Mouse (Mus musculus): ENCODE results near the gene Dlec1. TPM values are rescaled to one million over a fixed set of nuclear protein-coding genes. Genes with fewer than 3 reads are reported as not detected.
A peak's percentile ranks its signal among the peaks of the same experiment; 100 is the strongest.

Dlec1 gene
- polyA plus RNA-seq, 1 experiment from 2014 or later: 6.6 TPM

DNA sequence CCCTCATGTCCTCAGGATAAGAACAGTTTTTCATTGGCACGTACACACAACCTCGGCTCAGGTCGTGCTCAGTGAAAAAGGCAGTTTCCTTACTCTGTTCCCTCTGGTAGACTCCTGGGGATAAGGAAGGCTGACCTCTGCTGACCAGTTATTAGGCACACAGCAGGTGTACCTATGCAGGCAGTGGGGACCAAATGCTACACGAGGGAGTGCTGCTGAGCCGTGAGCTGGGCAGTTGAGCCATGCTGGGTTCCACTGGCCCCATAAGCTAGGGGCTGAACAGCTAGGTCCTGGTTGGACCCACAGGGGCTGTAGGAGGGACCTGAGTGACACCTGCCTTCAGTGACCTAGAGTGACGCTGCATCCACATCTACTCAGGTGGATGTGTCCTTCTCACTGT lies 43.4 kb downstream of the Dlec1 start:
- Histone ChIP-seq H3K4me3 (replicated peaks; ENCODE audit: low read depth, low read length) (no peak overlapping the region), H3K9ac (ENCODE audit: low read depth, low read length) (no peak overlapping the region), H3K4me1 (replicated peaks; ENCODE audit: insufficient read depth, low read length) (no peaks in the 10 kb centered on the region), H3K27ac (no peak overlapping the region), H3K4me2 (ENCODE audit: low read length) (no peak overlapping the region), H3K27me3 (ENCODE audit: insufficient read depth, low read length) (no peaks in the 10 kb centered on the region), H3K36me3 (ENCODE audit: insufficient read depth, low read length) (no peaks in the 10 kb centered on the region), H3K9me3 (replicated peaks; ENCODE audit: low read length) (no peaks in the 10 kb centered on the region)
- 61% methylated on average over 6 of the region's 6 CpGs for WGBS
- DNase-seq (ENCODE audit: low spot score): no peak
- ATAC-seq (replicated peaks; ENCODE audit: low FRiP score, low read depth): no peak
- no peak for TF ChIP-seq CTCF (IDR thresholded peaks at IDR 0.05; ENCODE audit: low read depth)

DNA sequence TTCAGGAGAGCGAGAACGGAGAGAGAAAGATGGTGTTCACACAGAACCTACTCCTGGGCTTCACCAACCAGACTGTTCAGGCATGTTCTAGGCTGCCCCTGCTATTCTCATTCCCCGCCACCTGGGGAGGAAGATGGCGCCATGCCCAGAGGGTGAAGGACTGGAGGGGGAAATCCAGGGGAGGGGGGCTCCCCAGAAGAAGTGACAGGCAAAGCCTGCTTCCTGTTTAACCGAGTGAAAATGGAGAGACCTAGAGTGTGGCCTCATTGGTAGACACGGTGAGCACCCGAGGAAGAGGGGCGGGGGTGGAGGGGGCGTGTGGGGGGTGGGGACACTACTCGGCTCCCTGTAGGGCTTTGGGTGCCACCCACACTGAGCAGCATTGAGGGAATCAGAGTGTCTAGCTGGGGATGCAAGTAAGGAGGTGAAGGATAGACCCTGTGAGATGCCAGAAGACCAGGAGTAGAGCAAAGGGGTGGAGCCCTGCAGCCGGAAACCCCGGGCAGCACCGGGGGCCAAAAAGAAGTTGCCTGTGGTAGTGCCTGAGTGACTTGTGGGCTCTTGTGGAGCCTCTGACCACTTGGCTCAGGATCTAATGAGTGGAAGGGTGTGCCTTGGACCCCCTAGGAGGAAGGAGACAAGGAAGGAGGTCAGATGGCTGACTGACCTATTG lies 44.0 kb downstream of the Dlec1 start:
- ATAC-seq (replicated peaks; ENCODE audit: low FRiP score, low read depth): no peak; the same call in 1 of the 2 replicates

DNA sequence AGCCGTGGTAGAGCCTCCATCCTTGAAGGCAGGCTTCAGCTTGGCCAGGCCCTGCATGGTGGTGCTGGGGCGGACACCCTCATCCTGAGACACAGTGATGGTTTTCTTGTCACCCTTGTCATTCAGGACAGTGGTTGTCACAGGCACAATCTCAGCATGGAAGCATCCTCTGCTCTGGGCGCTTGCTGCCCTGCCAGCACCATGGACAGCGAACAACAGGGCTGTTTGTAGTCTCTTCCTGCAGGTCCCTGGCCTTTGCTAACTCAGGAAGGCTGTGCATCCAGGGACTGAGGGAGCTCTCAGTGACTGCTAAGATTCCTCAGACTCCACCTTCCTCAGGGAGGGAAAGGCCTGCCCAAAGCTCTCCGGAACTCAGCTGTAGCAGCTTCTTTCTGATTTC lies 47.3 kb downstream of the Dlec1 start:
- Histone ChIP-seq H3K4me2 (ENCODE audit: low read length) (no peak overlapping the region), H3K9me3 (replicated peaks; ENCODE audit: low read length) (no peaks in the 10 kb centered on the region), H3K27ac (no peak overlapping the region), H3K36me3 (ENCODE audit: insufficient read depth, low read length) (no peaks in the 10 kb centered on the region), H3K4me1 (replicated peaks; ENCODE audit: insufficient read depth, low read length) (no peaks in the 10 kb centered on the region), H3K27me3 (ENCODE audit: insufficient read depth, low read length) (no peaks in the 10 kb centered on the region), H3K4me3 (replicated peaks; ENCODE audit: low read depth, low read length) (no peak overlapping the region), H3K9ac (ENCODE audit: low read depth, low read length) (no peak overlapping the region)
- DNase-seq (ENCODE audit: low spot score): peak; percentile 82
- WGBS: 26% methylated on average over 5 of the region's 5 CpGs
- ATAC-seq (replicated peaks; ENCODE audit: low FRiP score, low read depth): no peak
- no peak for TF ChIP-seq CTCF (IDR thresholded peaks at IDR 0.05; ENCODE audit: low read depth)

More for the DNA sequence above, 44.0 kb downstream of the Dlec1 start:
- no peak for DNase-seq (ENCODE audit: low spot score)
- H3K36me3 ChIP-seq (ENCODE audit: insufficient read depth, low read length): no peaks in the 10 kb centered on the region
- no peaks in the 10 kb centered on the region for H3K27me3 ChIP-seq (ENCODE audit: insufficient read depth, low read length)
- no peak for TF ChIP-seq CTCF (IDR thresholded peaks at IDR 0.05; ENCODE audit: low read depth)
- no peak overlapping the region for H3K27ac ChIP-seq
- H3K4me3 ChIP-seq (replicated peaks; ENCODE audit: low read depth, low read length): no peak overlapping the region
- H3K4me2 ChIP-seq (ENCODE audit: low read length): no peak overlapping the region
- H3K4me1 ChIP-seq (replicated peaks; ENCODE audit: insufficient read depth, low read length): no peaks in the 10 kb centered on the region
- H3K9ac ChIP-seq (ENCODE audit: low read depth, low read length): no peak overlapping the region
- WGBS: 66% methylated on average over 13 of the region's 13 CpGs
- H3K9me3 ChIP-seq (replicated peaks; ENCODE audit: low read length): no peaks in the 10 kb centered on the region

DNA sequence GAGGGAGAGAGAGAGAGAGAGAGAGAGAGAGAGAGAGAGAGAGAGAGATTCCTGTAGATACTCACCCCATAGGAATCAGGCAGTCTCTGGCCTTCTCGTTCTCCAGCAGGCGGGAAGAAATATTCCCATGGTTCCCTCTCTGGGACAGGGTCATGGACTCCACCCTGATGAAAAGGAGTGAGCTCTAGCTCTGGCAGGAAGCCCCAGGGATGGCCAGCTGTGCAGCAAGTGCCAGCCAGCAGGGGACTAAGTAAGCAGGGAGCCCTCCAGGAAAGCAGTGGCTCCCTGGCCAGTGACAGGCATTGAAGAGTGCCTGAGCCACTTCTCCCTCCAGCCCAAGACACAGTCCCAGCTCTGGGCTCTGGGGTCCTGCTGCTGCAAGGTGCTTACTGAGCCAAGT lies 49.5 kb downstream of the Dlec1 start:
- Histone ChIP-seq H3K9me3 (replicated peaks; ENCODE audit: low read length) (no peaks in the 10 kb centered on the region), H3K4me1 (replicated peaks; ENCODE audit: insufficient read depth, low read length) (no peaks in the 10 kb centered on the region), H3K4me3 (replicated peaks; ENCODE audit: low read depth, low read length) (no peak overlapping the region), H3K27me3 (ENCODE audit: insufficient read depth, low read length) (no peaks in the 10 kb centered on the region), H3K36me3 (ENCODE audit: insufficient read depth, low read length) (no peaks in the 10 kb centered on the region), H3K27ac (no peak overlapping the region), H3K4me2 (ENCODE audit: low read length) (no peak overlapping the region), H3K9ac (ENCODE audit: low read depth, low read length) (no peak overlapping the region)
- no peak for TF ChIP-seq CTCF (IDR thresholded peaks at IDR 0.05; ENCODE audit: low read depth)
- no peak for ATAC-seq (replicated peaks; ENCODE audit: low FRiP score, low read depth)
- WGBS: 50% methylated on average over 2 of the region's 2 CpGs
- no peak for DNase-seq (ENCODE audit: low spot score)

DNA sequence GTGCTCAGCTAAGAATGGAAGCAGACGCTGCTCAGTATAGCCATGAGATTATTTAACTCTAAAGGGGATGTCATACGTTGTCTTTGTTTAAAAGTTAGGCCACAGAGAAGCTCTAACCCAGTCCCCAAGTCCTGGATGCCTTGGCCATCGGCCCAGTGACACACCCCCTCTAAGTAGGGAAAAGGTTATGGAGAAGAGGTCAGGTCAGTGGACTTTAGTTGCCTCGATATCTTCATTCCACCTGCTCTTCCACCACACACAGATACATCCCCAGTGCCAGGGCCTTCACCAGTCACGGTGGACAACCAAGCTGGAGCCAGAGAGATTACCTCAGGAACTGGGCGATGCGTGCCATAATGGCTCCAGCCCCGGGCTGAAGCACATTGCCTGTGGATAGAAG lies 53.1 kb downstream of the Dlec1 start:
- H3K4me2 ChIP-seq (ENCODE audit: low read length): 0 out of 2 replicates have a peak overlapping the region, but pooled peaks have one; percentile 71
- ATAC-seq (replicated peaks; ENCODE audit: low FRiP score, low read depth): no peak

GRCm38 (mm10) chr9:119155826-119156225 lies 53.5 kb downstream of the Dlec1 start:
- TF ChIP-seq CTCF (IDR thresholded peaks at IDR 0.05; ENCODE audit: low read depth): no peak
- Histone ChIP-seq H3K9ac (ENCODE audit: low read depth, low read length) (no peak overlapping the region), H3K27me3 (ENCODE audit: insufficient read depth, low read length) (no peaks in the 10 kb centered on the region), H3K9me3 (replicated peaks; ENCODE audit: low read length) (no peaks in the 10 kb centered on the region), H3K4me1 (replicated peaks; ENCODE audit: insufficient read depth, low read length) (no peaks in the 10 kb centered on the region), H3K4me2 (ENCODE audit: low read length) (peak overlapping the region; percentile 71), H3K27ac (no peak overlapping the region), H3K36me3 (ENCODE audit: insufficient read depth, low read length) (no peaks in the 10 kb centered on the region), H3K4me3 (replicated peaks; ENCODE audit: low read depth, low read length) (peak overlapping the region; percentile 41)
- ATAC-seq (replicated peaks; ENCODE audit: low FRiP score, low read depth) (no peak), DNase-seq (ENCODE audit: low spot score) (no peak)
- WGBS: 58% methylated on average over 7 of the region's 7 CpGs

More for the DNA sequence above, 53.1 kb downstream of the Dlec1 start:
- H3K36me3 ChIP-seq (ENCODE audit: insufficient read depth, low read length): no peaks in the 10 kb centered on the region
- no peak overlapping the region for H3K27ac ChIP-seq
- WGBS: 75% methylated on average over 8 of the region's 8 CpGs
- no peaks in the 10 kb centered on the region for H3K4me1 ChIP-seq (replicated peaks; ENCODE audit: insufficient read depth, low read length)
- DNase-seq (ENCODE audit: low spot score): no peak
- no peaks in the 10 kb centered on the region for H3K27me3 ChIP-seq (ENCODE audit: insufficient read depth, low read length)
- H3K4me3 ChIP-seq (replicated peaks; ENCODE audit: low read depth, low read length): no peak overlapping the region
- TF ChIP-seq CTCF (IDR thresholded peaks at IDR 0.05; ENCODE audit: low read depth): no peak
- H3K9ac ChIP-seq (ENCODE audit: low read depth, low read length): no peak overlapping the region
- no peaks in the 10 kb centered on the region for H3K9me3 ChIP-seq (replicated peaks; ENCODE audit: low read length)
